Mouse (Mus musculus) midbrain, embryonic 15.5 days (tissue): ENCODE data around the gene Lsm14b. TPM values are rescaled to one million over a fixed set of nuclear protein-coding genes. Genes with fewer than 3 reads are reported as not detected.

ENCODE experiments used
- ATAC-seq: fragments of 200-750 bp; cut with Nextera tagmentation; replicated peaks from 2 replicates; pipeline ENCODE4 v1.8.0; 2017; ENCODE audit warnings: moderate TSS enrichment
- H3K27ac ChIP-seq: fragments of 300-500 bp; sonication (generic); 2 replicates; pipeline ENCODE4 v1.5.1; 2015; ENCODE audit warnings: mild to moderate bottlenecking, inconsistent platforms
- H3K27me3 ChIP-seq: fragments of 300-500 bp; sonication (generic); replicated peaks from 2 replicates; pipeline ENCODE4 v1.6.1; 2015; ENCODE audit warnings: inconsistent platforms
- H3K36me3 ChIP-seq: fragments of 300-500 bp; sonication (generic); replicated peaks from 2 replicates; pipeline ENCODE4 v1.6.1; 2015; ENCODE audit warnings: inconsistent platforms
- H3K4me1 ChIP-seq: fragments of 300-500 bp; sonication (generic); 2 replicates; pipeline ENCODE4 v1.6.1; 2015; ENCODE audit warnings: inconsistent platforms
- H3K4me2 ChIP-seq: fragments of 300-500 bp; sonication (generic); 2 replicates; pipeline ENCODE4 v1.6.1; 2015; ENCODE audit warnings: inconsistent platforms, mild to moderate bottlenecking, moderate library complexity
- H3K4me3 ChIP-seq: fragments of 300-500 bp; sonication (generic); 2 replicates; pipeline ENCODE4 v1.5.1; 2015; ENCODE audit warnings: mild to moderate bottlenecking, inconsistent platforms
- H3K9ac ChIP-seq: fragments of 300-500 bp; sonication (generic); 2 replicates; pipeline ENCODE4 v1.6.1; 2015; ENCODE audit warnings: mild to moderate bottlenecking, inconsistent platforms
- H3K9me3 ChIP-seq: fragments of 300-500 bp; sonication (generic); 2 replicates; pipeline ENCODE4 v1.6.1; 2016; ENCODE audit warnings: inconsistent platforms
- WGBS: fragments of 180-500 bp; shearing (Covaris S2); methylation state at CpG from one replicate; pipeline ENCODE4 v1.1.7; 2015; ENCODE audit warnings: mixed read lengths; 5-methylcytosine and 5-hydroxymethylcytosine counted together
- polyA plus RNA-seq: library from polyadenylated mRNA; unstranded; fragments of >200 nt; fragmentation: Nextera tagmentation; extraction: Ambion mirVana; gene quantifications from 2 replicates; pipeline ENCODE4 v1.2.1, GENCODE M21; 2015

Lsm14b gene
- polyA plus RNA-seq, 1 experiment from 2014 or later = 21.0 TPM

- peaks cover 12% of the 10 kb centered on the region for H3K36me3 ChIP-seq
- H3K27ac ChIP-seq = peak overlapping the region; percentile 99
- peaks cover 50% of the 10 kb centered on the region for H3K4me1 ChIP-seq
- no peaks in the 10 kb centered on the region for H3K9me3 ChIP-seq
- WGBS = under 1% methylated on average over 66 of the region's 66 CpGs
- H3K27me3 ChIP-seq = no peaks in the 10 kb centered on the region
- peak overlapping the region; percentile 74 for H3K4me2 ChIP-seq
- H3K9ac ChIP-seq = peak overlapping the region; percentile 98
- H3K4me3 ChIP-seq = peak overlapping the region; percentile 95
- ATAC-seq = peak; percentile 60
These were observed 18.2 kb downstream of the Lsm14b start for GRCm38 (mm10) chr2:180042858-180043515.

GRCm38 (mm10) chr2:180045283-180045682 lies 20.5 kb downstream of the Lsm14b start:
- no peak overlapping the region for H3K27ac ChIP-seq
- no peak overlapping the region for H3K4me3 ChIP-seq
- no peaks in the 10 kb centered on the region for H3K9me3 ChIP-seq
- H3K36me3 ChIP-seq = no peaks in the 10 kb centered on the region
- no peak for ATAC-seq
- H3K4me2 ChIP-seq = no peak overlapping the region
- no peaks in the 10 kb centered on the region for H3K27me3 ChIP-seq
- peaks cover 39% of the 10 kb centered on the region for H3K4me1 ChIP-seq
- H3K9ac ChIP-seq = no peak overlapping the region
- WGBS = 57% methylated on average over 4 of the region's 4 CpGs

- H3K9ac ChIP-seq = no peak overlapping the region
- no peak overlapping the region for H3K27ac ChIP-seq
- peaks cover 34% of the 10 kb centered on the region for H3K4me1 ChIP-seq
- WGBS = 93% methylated on average over 3 of the region's 3 CpGs
- no peak overlapping the region for H3K4me2 ChIP-seq
- H3K4me3 ChIP-seq = no peak overlapping the region
- no peaks in the 10 kb centered on the region for H3K36me3 ChIP-seq
- H3K27me3 ChIP-seq = no peaks in the 10 kb centered on the region
- ATAC-seq = no peak
- H3K9me3 ChIP-seq = no peaks in the 10 kb centered on the region
These were observed 22.8 kb downstream of the Lsm14b start for GRCm38 (mm10) chr2:180047580-180047979.

GRCm38 (mm10) chr2:180047980-180048635 lies 23.3 kb downstream of the Lsm14b start:
- 95% methylated on average over 18 of the region's 18 CpGs for WGBS

GRCm38 (mm10) chr2:180050986-180051385 lies 26.2 kb downstream of the Lsm14b start:
- peaks cover 11% of the 10 kb centered on the region for H3K36me3 ChIP-seq
- H3K9me3 ChIP-seq = no peaks in the 10 kb centered on the region
- H3K4me3 ChIP-seq = no peak overlapping the region
- 25% methylated on average over 5 of the region's 5 CpGs for WGBS
- H3K4me1 ChIP-seq = peaks cover 9% of the 10 kb centered on the region
- H3K27ac ChIP-seq = no peak overlapping the region
- peak; percentile 45; the same call in 1 of the 2 replicates for ATAC-seq
- no peak overlapping the region for H3K4me2 ChIP-seq
- no peaks in the 10 kb centered on the region for H3K27me3 ChIP-seq
- no peak overlapping the region for H3K9ac ChIP-seq

More at GRCm38 (mm10) chr2:180047980-180048635, 23.3 kb downstream of the Lsm14b start:
- Histone ChIP-seq H3K4me2 (no peak overlapping the region), H3K27me3 (no peaks in the 10 kb centered on the region), H3K4me1 (peaks cover 34% of the 10 kb centered on the region), H3K4me3 (no peak overlapping the region), H3K27ac (no peak overlapping the region), H3K9ac (no peak overlapping the region), H3K36me3 (no peaks in the 10 kb centered on the region), H3K9me3 (no peaks in the 10 kb centered on the region)
- ATAC-seq = no peak

GRCm38 (mm10) chr2:180051986-180052733 lies 27.4 kb downstream of the Lsm14b start:
- Histone ChIP-seq H3K27ac (no peak overlapping the region), H3K4me2 (no peak overlapping the region), H3K9ac (no peak overlapping the region), H3K4me1 (0 out of 2 replicates have a peak, but pooled peaks cover 7% of the 10 kb centered on the region), H3K27me3 (no peaks in the 10 kb centered on the region), H3K36me3 (peaks cover 19% of the 10 kb centered on the region), H3K9me3 (no peaks in the 10 kb centered on the region), H3K4me3 (no peak overlapping the region)
- ATAC-seq = 0 out of 2 replicates have a peak, but pooled peaks have one; percentile 18
- 90% methylated on average over 14 of the region's 14 CpGs for WGBS

- peaks cover 27% of the 10 kb centered on the region for H3K36me3 ChIP-seq
- no peaks in the 10 kb centered on the region for H3K9me3 ChIP-seq
- no peak overlapping the region for H3K4me2 ChIP-seq
- no peak overlapping the region for H3K4me3 ChIP-seq
- H3K27me3 ChIP-seq = no peaks in the 10 kb centered on the region
- no peak for ATAC-seq
- 97% methylated on average over 9 of the region's 9 CpGs for WGBS
- H3K9ac ChIP-seq = no peak overlapping the region
- H3K4me1 ChIP-seq = 0 out of 2 replicates have a peak, but pooled peaks cover 7% of the 10 kb centered on the region
- H3K27ac ChIP-seq = no peak overlapping the region
These were observed 28.2 kb downstream of the Lsm14b start for GRCm38 (mm10) chr2:180053001-180053400.

GRCm38 (mm10) chr2:180063338-180064131 lies 38.7 kb downstream of the Lsm14b start:
- no peaks in the 10 kb centered on the region for H3K9me3 ChIP-seq
- ATAC-seq = no peak
- WGBS = 98% methylated on average over 11 of the region's 11 CpGs
- H3K4me1 ChIP-seq = no peaks in the 10 kb centered on the region
- H3K27me3 ChIP-seq = no peaks in the 10 kb centered on the region
- no peak overlapping the region for H3K9ac ChIP-seq
- H3K4me2 ChIP-seq = no peak overlapping the region
- H3K27ac ChIP-seq = no peak overlapping the region
- H3K36me3 ChIP-seq = peaks cover 61% of the 10 kb centered on the region
- no peak overlapping the region for H3K4me3 ChIP-seq

- H3K4me1 ChIP-seq = peaks cover 15% of the 10 kb centered on the region
- no peaks in the 10 kb centered on the region for H3K27me3 ChIP-seq
- peak overlapping the region; percentile 78 for H3K9ac ChIP-seq
- peak overlapping the region; percentile 93 for H3K27ac ChIP-seq
- H3K36me3 ChIP-seq = peaks cover 17% of the 10 kb centered on the region; the same call in 1 of the 2 replicates
- peak; percentile 71 for ATAC-seq
- H3K9me3 ChIP-seq = no peaks in the 10 kb centered on the region
- peak overlapping the region; percentile 75 for H3K4me2 ChIP-seq
- H3K4me3 ChIP-seq = peak overlapping the region; percentile 78
- WGBS = 33% methylated on average over 20 of the region's 20 CpGs
These were observed 45.1 kb downstream of the Lsm14b start for GRCm38 (mm10) chr2:180069770-180070480.

GRCm38 (mm10) chr2:180070481-180071453 lies 46.0 kb downstream of the Lsm14b start, which contains the start of gene Mtg2:
Gene Mtg2 (plus strand): TSS chr2:180070588.
- Histone ChIP-seq H3K9ac (peak within 1 kb of the TSS; percentile 78), H3K4me3 (peak within 1 kb of the TSS; percentile 78), H3K4me2 (peak within 1 kb of the TSS; percentile 75), H3K27me3 (no peaks in the 10 kb centered on the region), H3K36me3 (peaks cover 17% of the 10 kb centered on the region; the same call in 1 of the 2 replicates), H3K4me1 (peaks cover 15% of the 10 kb centered on the region), H3K9me3 (no peaks in the 10 kb centered on the region), H3K27ac (peak within 1 kb of the TSS; percentile 93)
- peak; percentile 97 for ATAC-seq
- WGBS = 4% methylated on average over 58 of the region's 58 CpGs
